Mouse (Mus musculus) liver, postnatal 0 days (tissue): ENCODE results near the gene Gpr39. TPM values are rescaled to one million over a fixed set of nuclear protein-coding genes. Genes with fewer than 3 reads are reported as not detected.
A peak's percentile ranks its signal among the peaks of the same experiment; 100 is the strongest.
"Not testable (repeated sequence)": the region's sequence is repeated elsewhere in the genome, so short reads cannot be mapped to it uniquely, and the experiment has no call there.

Experiments used
- ATAC-seq: fragments of 200-750 bp; cut with Nextera tagmentation; 2 replicates; pipeline ENCODE4 v1.8.0; 2017; ENCODE audit warnings: mild to moderate bottlenecking, moderate library complexity
- DNase-seq: peaks from one replicate; pipeline ENCODE4 v3.0.0-alpha.2; 2016
- H3K27ac ChIP-seq: fragments of 300-500 bp; sonication (generic); 2 replicates; pipeline ENCODE4 v1.5.1; 2014; ENCODE audit warnings: antibody characterized with exemption, moderate library complexity, mild to moderate bottlenecking, low read depth
- H3K27me3 ChIP-seq: fragments of 300-500 bp; sonication (generic); 2 replicates; pipeline ENCODE4 v1.6.1; 2014; ENCODE audit warnings: low read length, control low read depth, mixed read lengths; ENCODE audit not compliant: insufficient read depth
- H3K36me3 ChIP-seq: fragments of 300-500 bp; sonication (generic); replicated peaks from 2 replicates; pipeline ENCODE4 v1.6.1; 2014; ENCODE audit warnings: mild to moderate bottlenecking, control low read depth, low read length, moderate library complexity, mixed read lengths; ENCODE audit not compliant: insufficient read depth
- H3K4me1 ChIP-seq: fragments of 300-500 bp; sonication (generic); 2 replicates; pipeline ENCODE4 v1.6.1; 2014; ENCODE audit warnings: antibody characterized with exemption, mild to moderate bottlenecking, control low read depth; ENCODE audit not compliant: insufficient read depth
- H3K4me2 ChIP-seq: fragments of 300-500 bp; sonication (generic); 2 replicates; pipeline ENCODE4 v1.6.1; 2014; ENCODE audit warnings: low read depth, mild to moderate bottlenecking, low read length, moderate library complexity, mixed read lengths
- H3K4me3 ChIP-seq: fragments of 300-500 bp; sonication (generic); 2 replicates; pipeline ENCODE4 v1.5.1; 2014; ENCODE audit warnings: low read depth, low read length
- H3K9ac ChIP-seq: fragments of 300-500 bp; sonication (generic); replicated peaks from 2 replicates; pipeline ENCODE4 v1.6.1; 2014; ENCODE audit warnings: mild to moderate bottlenecking, moderate library complexity
- H3K9me3 ChIP-seq: fragments of 300-500 bp; sonication (generic); 2 replicates; pipeline ENCODE4 v1.6.1; 2016; ENCODE audit warnings: mild to moderate bottlenecking, control low read depth, low read length, mixed read lengths
- CTCF ChIP-seq: sonication (generic); IDR thresholded peaks from 2 replicates; pipeline ENCODE4 v1.5.1; 2016; ENCODE audit warnings: antibody characterized with exemption, low read depth
- EP300 ChIP-seq: IDR thresholded peaks from 2 replicates; pipeline ENCODE4 v1.6.1; 2016; ENCODE audit warnings: antibody characterized with exemption, low read depth, mild to moderate bottlenecking
- WGBS: fragments of 180-500 bp; shearing (Covaris S2); extraction: QIAGEN DNeasy Blood & Tissue Kit; methylation state at CpG from one replicate; pipeline ENCODE4 v1.1.7; 2014; ENCODE audit not compliant: insufficient replicate concordance; 5-methylcytosine and 5-hydroxymethylcytosine counted together
- polyA plus RNA-seq: library from polyadenylated mRNA; unstranded; fragments of >200 nt; fragmentation: Nextera tagmentation; extraction: Ambion mirVana; gene quantifications from 2 replicates; pipeline ENCODE4 v1.2.1, GENCODE M21; 2015

Gpr39 gene
- 3.4 and 3.7 TPM in 2 replicates for polyA plus RNA-seq

- 0 out of 2 replicates have a peak within 1 kb of the TSS, but pooled peaks have one; percentile 10 for H3K9ac ChIP-seq
- peak within 1 kb of the TSS; percentile 53 for H3K4me2 ChIP-seq
- H3K4me3 ChIP-seq = peak within 1 kb of the TSS; percentile 36
- H3K9me3 ChIP-seq = no peaks in the 10 kb centered on the region
- TF ChIP-seq EP300 (no peak), CTCF (peak; percentile 37)
- peak; percentile 96 for ATAC-seq
- peak within 1 kb of the TSS; percentile 60 for H3K27ac ChIP-seq
- H3K27me3 ChIP-seq = no peaks in the 10 kb centered on the region
- peak; percentile 71 for DNase-seq
- peaks cover 18% of the 10 kb centered on the region; the same call in 1 of the 2 replicates for H3K4me1 ChIP-seq
- no peaks in the 10 kb centered on the region for H3K36me3 ChIP-seq
- 8% methylated on average over 15 of the region's 15 CpGs for WGBS
These were observed at the start of gene Gpr39 for GRCm38 (mm10) chr1:125676790-125677273. Gene Gpr39, plus strand, starts transcription at chr1:125676995.

GRCm38 (mm10) chr1:125639501-125640253, 37.1 kb upstream of the Gpr39 start:
- H3K27me3 ChIP-seq = no peaks in the 10 kb centered on the region
- no peaks in the 10 kb centered on the region for H3K9me3 ChIP-seq
- H3K36me3 ChIP-seq = no peaks in the 10 kb centered on the region
- no peak overlapping the region for H3K4me3 ChIP-seq
- no peak overlapping the region for H3K27ac ChIP-seq
- ATAC-seq (no peak), DNase-seq (no peak)
- TF ChIP-seq CTCF = no peak
- TF ChIP-seq EP300 = no peak
- WGBS = 88% methylated on average over 8 of the region's 8 CpGs
- no peak overlapping the region for H3K9ac ChIP-seq
- H3K4me2 ChIP-seq = no peak overlapping the region
- H3K4me1 ChIP-seq = no peaks in the 10 kb centered on the region

GRCm38 (mm10) chr1:125643643-125644042, 33.2 kb upstream of the Gpr39 start:
- ATAC-seq = no peak
- Histone ChIP-seq H3K4me2 (no peak overlapping the region), H3K36me3 (no peaks in the 10 kb centered on the region), H3K27me3 (no peaks in the 10 kb centered on the region), H3K9ac (no peak overlapping the region), H3K4me1 (no peaks in the 10 kb centered on the region), H3K27ac (no peak overlapping the region), H3K4me3 (no peak overlapping the region), H3K9me3 (no peaks in the 10 kb centered on the region)
- TF ChIP-seq EP300 (no peak), CTCF (no peak)
- WGBS = 27% methylated on average over 1 of the region's 1 CpGs
- no peak for DNase-seq

GRCm38 (mm10) chr1:125646816-125647215, 30.0 kb upstream of the Gpr39 start:
- not testable (repeated sequence) for H3K4me1 ChIP-seq, ATAC-seq, H3K9me3 ChIP-seq, H3K4me2 ChIP-seq, DNase-seq, H3K27me3 ChIP-seq, H3K36me3 ChIP-seq, H3K9ac ChIP-seq, H3K27ac ChIP-seq, H3K4me3 ChIP-seq
- 65% methylated on average over 2 of the region's 2 CpGs for WGBS
- peak; percentile 23; the same call in 1 of the 2 replicates for TF ChIP-seq CTCF

GRCm38 (mm10) chr1:125648011-125648410, 28.8 kb upstream of the Gpr39 start:
- no peaks in the 10 kb centered on the region for H3K9me3 ChIP-seq
- WGBS = 78% methylated on average over 4 of the region's 4 CpGs
- ATAC-seq = no peak
- no peak overlapping the region for H3K4me2 ChIP-seq
- H3K9ac ChIP-seq = no peak overlapping the region
- no peaks in the 10 kb centered on the region for H3K4me1 ChIP-seq
- DNase-seq = no peak
- TF ChIP-seq EP300 (no peak), CTCF (no peak)
- H3K36me3 ChIP-seq = no peaks in the 10 kb centered on the region
- H3K27me3 ChIP-seq = no peaks in the 10 kb centered on the region
- no peak overlapping the region for H3K4me3 ChIP-seq
- no peak overlapping the region for H3K27ac ChIP-seq

- Histone ChIP-seq H3K4me1 (no peaks in the 10 kb centered on the region), H3K9ac (no peak overlapping the region), H3K4me3 (no peak overlapping the region), H3K4me2 (no peak overlapping the region), H3K27me3 (no peaks in the 10 kb centered on the region), H3K9me3 (no peaks in the 10 kb centered on the region), H3K27ac (no peak overlapping the region), H3K36me3 (no peaks in the 10 kb centered on the region)
- TF ChIP-seq EP300 (no peak), CTCF (no peak)
- DNase-seq = no peak
- WGBS = 77% methylated on average over 3 of the region's 3 CpGs
- ATAC-seq = no peak
These were observed 27.7 kb upstream of the Gpr39 start for GRCm38 (mm10) chr1:125649056-125649455.
